Mouse (Mus musculus) CD4-positive, CD25-positive, alpha-beta regulatory T cell, adult 2 months (primary cell): ENCODE results near the gene Hhipl2.
"Not testable (repeated sequence)": the region's sequence is repeated elsewhere in the genome, so short reads cannot be mapped to it uniquely, and the experiment has no call there.

Experiments
- DNase-seq: peaks from one replicate; pipeline ENCODE4 v3.0.0-alpha.2; 2012; ENCODE audit warnings: low read depth, low spot score

Gene Hhipl2

GRCm38 (mm10) chr1:183417873-183418272 lies at the start of gene Hhipl2:
Gene Hhipl2 (plus strand): TSS chr1:183418215.
- DNase-seq = no peak

GRCm38 (mm10) chr1:183368601-183369400 lies 49.2 kb upstream of the Hhipl2 start:
- peak; percentile 58 for DNase-seq

DNA sequence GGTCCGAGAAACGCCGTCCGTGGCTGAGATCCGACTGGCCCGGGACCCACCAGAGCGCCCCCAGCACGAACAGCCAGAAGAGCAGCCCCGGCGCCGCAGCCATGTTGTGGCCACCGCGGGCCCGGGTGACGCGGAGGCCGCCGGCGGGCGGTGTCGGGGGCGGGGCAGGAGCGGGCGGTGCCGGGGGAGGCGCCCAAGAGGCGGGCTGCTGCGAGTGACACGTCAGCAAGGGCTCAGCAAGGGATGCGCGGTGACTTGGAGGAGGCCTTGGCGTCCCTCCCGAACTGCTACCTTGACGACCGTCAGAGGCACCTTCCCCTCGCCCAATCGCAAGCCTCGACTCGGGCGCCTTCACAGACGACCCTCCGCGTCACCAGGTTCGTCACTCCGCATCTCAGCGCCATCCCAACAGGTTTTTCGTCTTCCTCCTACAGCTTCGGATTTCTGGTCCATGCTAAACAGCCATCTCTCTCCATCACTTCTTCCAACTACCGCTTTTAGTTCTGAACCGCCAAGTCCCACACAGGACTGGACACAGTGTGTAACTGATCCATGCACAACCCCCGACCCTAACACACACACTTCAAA lies 48.5 kb upstream of the Hhipl2 start, which contains the start of gene Mia3:
Mia3 (minus strand) TSS at position 127 of the 588 bp plus-strand sequence.
- peak; percentile 98 for DNase-seq

DNA sequence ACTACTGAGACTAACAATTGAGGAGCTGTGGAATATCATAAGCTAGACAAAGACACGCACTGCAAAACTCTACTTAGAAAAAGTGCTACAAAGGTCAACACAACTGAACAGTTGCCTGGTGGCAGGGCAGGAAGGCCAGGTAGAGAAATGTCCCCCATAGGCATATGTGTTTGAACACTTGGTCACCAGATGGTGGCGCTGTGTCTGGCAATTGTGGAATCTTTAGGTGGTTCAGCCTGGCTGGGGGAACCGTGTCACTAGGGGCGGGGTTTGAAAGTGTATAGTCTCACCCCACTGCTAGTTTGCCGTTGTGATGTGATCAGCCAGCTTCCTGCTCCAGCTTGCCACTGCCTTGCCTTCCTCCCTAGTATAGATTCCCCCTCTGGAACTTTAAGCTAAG lies 43.3 kb upstream of the Hhipl2 start:
- DNase-seq = peak; percentile 19

DNA sequence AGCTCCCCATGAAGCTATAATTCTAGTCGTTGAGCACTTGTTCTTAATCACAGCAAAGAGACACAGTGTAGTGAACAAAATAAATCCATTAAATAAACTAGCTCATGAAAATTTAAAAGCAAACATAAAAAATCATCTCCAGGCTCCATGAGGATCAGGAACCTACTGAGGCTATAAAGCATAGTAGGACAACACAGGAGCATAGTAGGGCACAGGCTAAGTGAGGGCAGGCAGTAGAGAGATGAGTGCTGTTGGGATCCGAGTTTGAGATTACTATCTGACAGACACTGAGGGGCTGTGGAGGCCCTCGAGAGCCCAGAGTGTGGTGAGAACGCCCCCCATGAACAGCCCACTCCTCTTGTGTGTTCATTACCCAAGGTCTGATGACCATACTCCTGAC lies 41.0 kb upstream of the Hhipl2 start:
- no peak for DNase-seq

GRCm38 (mm10) chr1:183378321-183378941 lies 39.6 kb upstream of the Hhipl2 start:
- no peak for DNase-seq

- DNase-seq = not testable (repeated sequence)
Observed at GRCm38 (mm10) chr1:183379376-183379775, 38.6 kb upstream of the Hhipl2 start.

- no peak for DNase-seq
Observed at GRCm38 (mm10) chr1:183381816-183382215, 36.2 kb upstream of the Hhipl2 start.

GRCm38 (mm10) chr1:183382621-183383020 lies 35.4 kb upstream of the Hhipl2 start:
- no peak for DNase-seq

GRCm38 (mm10) chr1:183387421-183387820 lies 30.6 kb upstream of the Hhipl2 start:
- not testable (repeated sequence) for DNase-seq

DNA sequence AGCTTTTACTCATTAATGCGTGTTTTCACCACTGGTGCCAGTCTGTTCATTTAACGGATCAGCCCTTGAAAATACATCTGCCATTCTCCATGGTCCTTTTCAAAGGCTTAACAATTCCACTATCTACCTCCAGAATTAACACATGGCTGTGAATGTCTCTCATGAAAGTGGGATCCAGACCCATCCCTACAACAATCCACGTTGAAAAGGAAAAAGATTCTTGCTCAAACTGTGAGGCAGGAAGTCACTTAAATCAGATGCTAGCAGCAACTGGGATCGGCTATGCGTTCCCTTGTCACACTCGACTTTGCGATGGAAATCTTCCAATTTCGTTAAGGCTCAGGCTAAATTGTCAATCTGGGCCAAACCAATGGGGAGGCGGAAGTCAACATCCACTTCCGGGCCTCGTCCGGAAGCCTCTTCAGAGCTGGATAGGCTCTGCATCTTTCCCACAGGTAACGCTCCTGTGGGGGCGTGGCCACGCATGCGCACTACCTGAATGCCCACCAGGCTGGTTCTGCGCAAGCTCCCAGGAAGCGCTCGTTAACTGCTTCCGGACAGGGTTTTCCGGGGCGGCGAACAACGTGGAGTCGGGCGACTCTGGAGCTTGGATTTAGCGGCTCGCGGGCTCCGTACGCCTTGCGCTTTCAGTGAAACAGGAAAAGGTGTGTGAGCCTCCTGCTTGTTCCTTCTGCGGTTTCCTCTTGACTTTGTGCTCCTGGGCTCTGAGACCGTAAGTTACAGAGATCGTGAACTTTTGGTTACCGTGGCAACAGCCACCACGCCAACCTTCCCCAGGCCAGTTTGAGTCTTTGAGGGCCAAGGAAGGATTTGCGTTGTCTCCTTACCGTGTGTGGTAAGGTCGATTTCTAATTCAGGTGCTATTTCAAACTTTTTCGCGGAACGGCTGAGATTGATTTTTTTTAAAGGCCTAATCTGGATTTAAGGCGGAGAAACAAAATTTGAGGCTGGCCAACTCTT lies 29.3 kb upstream of the Hhipl2 start, which contains the start of gene Taf1a:
Taf1a (plus strand) TSS at position 556 of the 981 bp plus-strand sequence.
- DNase-seq = peak; percentile 97

DNA sequence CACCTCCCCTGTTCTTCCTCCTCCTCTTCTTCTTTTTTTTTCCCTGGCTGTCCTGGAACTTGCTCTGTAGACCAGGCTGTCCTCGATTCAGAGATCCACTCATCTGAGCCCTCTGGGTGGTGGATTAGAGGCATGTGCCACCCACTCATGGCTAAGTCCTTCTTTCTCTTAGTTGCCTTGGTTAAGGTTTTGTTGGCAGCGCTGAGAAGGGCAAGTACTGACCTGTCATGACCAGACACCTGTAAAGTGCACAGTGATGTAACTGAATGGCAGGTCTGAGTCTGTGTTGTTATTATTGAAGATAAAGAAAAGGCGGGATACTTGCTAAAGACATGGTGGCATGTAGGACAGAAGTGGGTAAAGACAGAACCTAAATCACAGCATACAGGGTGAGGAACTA lies 14.6 kb upstream of the Hhipl2 start:
- no peak for DNase-seq

GRCm38 (mm10) chr1:183414081-183414727 lies 3.8 kb upstream of the Hhipl2 start:
- no peak for DNase-seq

GRCm38 (mm10) chr1:183419741-183420140 lies 1.7 kb downstream of the Hhipl2 start:
- DNase-seq = no peak

DNA sequence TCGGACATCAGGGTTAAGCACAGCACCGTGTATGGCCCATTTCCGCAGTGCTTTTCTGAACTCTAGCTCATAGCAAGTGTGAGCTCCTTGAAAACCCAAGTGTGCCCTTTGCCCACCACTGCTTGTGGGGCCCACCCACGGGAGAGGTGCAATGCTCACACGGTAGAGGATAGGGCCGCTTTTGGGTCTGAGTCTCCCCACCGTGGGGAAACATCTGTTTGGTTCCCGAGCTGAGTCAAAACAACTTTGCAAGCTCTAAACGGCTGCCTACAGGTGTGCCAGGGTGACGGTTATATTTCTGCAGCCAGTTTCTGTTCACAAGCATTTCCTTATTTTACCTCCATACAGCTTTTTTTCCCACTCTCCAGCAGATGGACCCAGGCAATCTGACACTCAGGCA lies 2.3 kb downstream of the Hhipl2 start:
- no peak for DNase-seq

- peak; percentile 19 for DNase-seq
Observed at GRCm38 (mm10) chr1:183424100-183424499, 6.1 kb downstream of the Hhipl2 start.

- no peak for DNase-seq
Observed at GRCm38 (mm10) chr1:183434918-183435317, 16.9 kb downstream of the Hhipl2 start.

GRCm38 (mm10) chr1:183439036-183439435 lies 21.0 kb downstream of the Hhipl2 start:
- peak; percentile 62 for DNase-seq

DNA sequence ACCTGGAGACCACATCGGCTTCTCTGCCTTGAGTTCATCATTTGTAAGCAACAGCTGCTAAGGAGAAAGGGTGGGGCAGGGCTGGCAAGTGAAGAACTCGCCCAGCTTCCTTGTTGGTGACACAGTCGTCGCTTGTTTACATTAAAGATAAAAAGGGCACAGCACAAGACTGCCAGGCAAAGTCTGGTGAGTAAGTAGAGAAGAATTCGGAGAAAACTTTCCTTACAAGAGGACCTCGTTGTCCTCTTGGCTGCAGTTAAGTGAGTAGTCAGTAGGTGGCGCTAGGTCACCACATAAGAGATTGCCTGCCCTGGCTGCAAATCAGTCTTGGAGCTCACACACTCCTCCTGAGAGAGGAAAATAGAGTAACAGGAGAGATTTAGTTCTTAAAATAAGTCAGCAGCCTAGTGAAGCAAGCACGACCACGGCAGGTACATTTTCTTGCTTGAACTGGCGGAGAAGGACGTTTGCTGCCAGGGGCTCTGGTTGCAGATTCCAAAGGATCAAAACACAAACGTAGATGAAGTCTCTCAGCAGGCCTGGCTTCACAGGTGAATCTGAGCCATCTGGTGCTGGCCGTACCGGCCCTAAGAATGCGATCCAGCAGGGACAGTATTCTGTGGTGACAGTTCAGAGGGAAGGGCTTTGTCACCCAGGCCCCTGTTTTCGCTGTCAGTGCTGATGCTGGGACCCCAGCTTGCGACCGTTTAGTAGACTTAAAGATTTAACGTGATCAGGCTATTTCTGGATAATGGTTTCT lies 24.2 kb downstream of the Hhipl2 start:
- peak; percentile 86 for DNase-seq

GRCm38 (mm10) chr1:183453066-183453465 lies 35.1 kb downstream of the Hhipl2 start:
- DNase-seq = no peak
